Mouse (Mus musculus): ENCODE measurements at regions not wholly inside any gene's neighbourhood (a gene's known extent, or its start where the extent isn't known, plus 50 kb on each side); places are given as distances from the start of the nearest gene placed in this dataset.

- H3K9me3 ChIP-seq (replicated peaks; ENCODE audit: control insufficient read depth, low read length), result no peaks in the 10 kb centered on the region
- no peak overlapping the region for H3K4me2 ChIP-seq (ENCODE audit: low read depth, low read length)
- no peaks in the 10 kb centered on the region for H3K4me1 ChIP-seq (ENCODE audit: control insufficient read depth, insufficient read depth, low read length)
- no peak for ATAC-seq (replicated peaks; ENCODE audit: insufficient number of reproducible peaks, low FRiP score, low TSS enrichment, low read depth)
- no peaks in the 10 kb centered on the region for H3K27me3 ChIP-seq (ENCODE audit: control insufficient read depth, insufficient read depth, low read length)
- WGBS, result 75% methylated on average over 3 of the region's 3 CpGs
- no peak overlapping the region for H3K27ac ChIP-seq (replicated peaks; ENCODE audit: low read depth, low read length)
- DNase-seq (ENCODE audit: low spot score), result no peak
- no peaks in the 10 kb centered on the region for H3K36me3 ChIP-seq (replicated peaks; ENCODE audit: control insufficient read depth, insufficient read depth, low read depth, low read length)
- H3K9ac ChIP-seq (replicated peaks; ENCODE audit: low read length), result no peak overlapping the region
- no peak overlapping the region for H3K4me3 ChIP-seq (ENCODE audit: low read depth, low read length)
Measured at GRCm38 (mm10) chr3:80084168-80084567, 199.8 kb downstream of the Fam198b start.

- DNase-seq (ENCODE audit: low spot score) (no peak), ATAC-seq (replicated peaks; ENCODE audit: insufficient number of reproducible peaks, low FRiP score, low TSS enrichment, low read depth) (no peak)
- Histone ChIP-seq H3K36me3 (replicated peaks; ENCODE audit: control insufficient read depth, insufficient read depth, low read depth, low read length) (no peaks in the 10 kb centered on the region), H3K27me3 (ENCODE audit: control insufficient read depth, insufficient read depth, low read length) (no peaks in the 10 kb centered on the region), H3K9me3 (replicated peaks; ENCODE audit: control insufficient read depth, low read length) (no peaks in the 10 kb centered on the region), H3K4me2 (ENCODE audit: low read depth, low read length) (no peak overlapping the region), H3K27ac (replicated peaks; ENCODE audit: low read depth, low read length) (no peak overlapping the region), H3K4me1 (ENCODE audit: control insufficient read depth, insufficient read depth, low read length) (no peaks in the 10 kb centered on the region), H3K4me3 (ENCODE audit: low read depth, low read length) (no peak overlapping the region), H3K9ac (replicated peaks; ENCODE audit: low read length) (no peak overlapping the region)
- WGBS, result 79% methylated on average over 3 of the region's 3 CpGs
Measured at GRCm38 (mm10) chr3:80099625-80100024, 215.3 kb downstream of the Fam198b start.

- 58% methylated on average over 1 of the region's 1 CpGs for WGBS
- no peaks in the 10 kb centered on the region for H3K4me1 ChIP-seq (ENCODE audit: control insufficient read depth, insufficient read depth, low read length)
- no peaks in the 10 kb centered on the region for H3K27me3 ChIP-seq (ENCODE audit: control insufficient read depth, insufficient read depth, low read length)
- H3K9me3 ChIP-seq (replicated peaks; ENCODE audit: control insufficient read depth, low read length), result no peaks in the 10 kb centered on the region
- no peak overlapping the region for H3K27ac ChIP-seq (replicated peaks; ENCODE audit: low read depth, low read length)
- DNase-seq (ENCODE audit: low spot score) (no peak), ATAC-seq (replicated peaks; ENCODE audit: insufficient number of reproducible peaks, low FRiP score, low TSS enrichment, low read depth) (no peak)
- H3K36me3 ChIP-seq (replicated peaks; ENCODE audit: control insufficient read depth, insufficient read depth, low read depth, low read length), result no peaks in the 10 kb centered on the region
- no peak overlapping the region for H3K4me3 ChIP-seq (ENCODE audit: low read depth, low read length)
- H3K4me2 ChIP-seq (ENCODE audit: low read depth, low read length), result no peak overlapping the region
- H3K9ac ChIP-seq (replicated peaks; ENCODE audit: low read length), result no peak overlapping the region
Measured at GRCm38 (mm10) chr3:80120177-80120736, 235.9 kb downstream of the Fam198b start.

- no peak overlapping the region for H3K27ac ChIP-seq (replicated peaks; ENCODE audit: low read depth, low read length)
- no peak overlapping the region for H3K9ac ChIP-seq (replicated peaks; ENCODE audit: low read length)
- H3K36me3 ChIP-seq (replicated peaks; ENCODE audit: control insufficient read depth, insufficient read depth, low read depth, low read length), result no peaks in the 10 kb centered on the region
- H3K27me3 ChIP-seq (ENCODE audit: control insufficient read depth, insufficient read depth, low read length), result no peaks in the 10 kb centered on the region
- H3K4me3 ChIP-seq (ENCODE audit: low read depth, low read length), result no peak overlapping the region
- ATAC-seq (replicated peaks; ENCODE audit: insufficient number of reproducible peaks, low FRiP score, low TSS enrichment, low read depth) (no peak), DNase-seq (ENCODE audit: low spot score) (no peak)
- H3K4me1 ChIP-seq (ENCODE audit: control insufficient read depth, insufficient read depth, low read length), result no peaks in the 10 kb centered on the region
- H3K4me2 ChIP-seq (ENCODE audit: low read depth, low read length), result no peak overlapping the region
- WGBS, result 81% methylated on average over 6 of the region's 6 CpGs
- no peaks in the 10 kb centered on the region for H3K9me3 ChIP-seq (replicated peaks; ENCODE audit: control insufficient read depth, low read length)
Measured at GRCm38 (mm10) chr3:80123666-80124065, 239.3 kb downstream of the Fam198b start.

- ATAC-seq (replicated peaks; ENCODE audit: insufficient number of reproducible peaks, low FRiP score, low TSS enrichment, low read depth), result no peak
Measured at GRCm38 (mm10) chr3:80124621-80125020, 240.3 kb downstream of the Fam198b start.

GRCm38 (mm10) chr3:80141697-80142096 is 257.4 kb downstream of the Fam198b start:
- no peak for ATAC-seq (replicated peaks; ENCODE audit: insufficient number of reproducible peaks, low FRiP score, low TSS enrichment, low read depth)
- 79% methylated on average over 1 of the region's 1 CpGs for WGBS

More at GRCm38 (mm10) chr3:80124621-80125020, 240.3 kb downstream of the Fam198b start:
- H3K4me3 ChIP-seq (ENCODE audit: low read depth, low read length), result no peak overlapping the region
- no peaks in the 10 kb centered on the region for H3K36me3 ChIP-seq (replicated peaks; ENCODE audit: control insufficient read depth, insufficient read depth, low read depth, low read length)
- H3K9ac ChIP-seq (replicated peaks; ENCODE audit: low read length), result no peak overlapping the region
- DNase-seq (ENCODE audit: low spot score), result no peak
- H3K27me3 ChIP-seq (ENCODE audit: control insufficient read depth, insufficient read depth, low read length), result no peaks in the 10 kb centered on the region
- H3K9me3 ChIP-seq (replicated peaks; ENCODE audit: control insufficient read depth, low read length), result no peaks in the 10 kb centered on the region
- no peak overlapping the region for H3K27ac ChIP-seq (replicated peaks; ENCODE audit: low read depth, low read length)
- no peaks in the 10 kb centered on the region for H3K4me1 ChIP-seq (ENCODE audit: control insufficient read depth, insufficient read depth, low read length)
- no peak overlapping the region for H3K4me2 ChIP-seq (ENCODE audit: low read depth, low read length)
- WGBS, result 87% methylated on average over 8 of the region's 8 CpGs

GRCm38 (mm10) chr3:80160473-80160872 is 276.1 kb downstream of the Fam198b start:
- Histone ChIP-seq H3K27me3 (ENCODE audit: control insufficient read depth, insufficient read depth, low read length) (no peaks in the 10 kb centered on the region), H3K4me2 (ENCODE audit: low read depth, low read length) (no peak overlapping the region), H3K36me3 (replicated peaks; ENCODE audit: control insufficient read depth, insufficient read depth, low read depth, low read length) (no peaks in the 10 kb centered on the region), H3K9ac (replicated peaks; ENCODE audit: low read length) (no peak overlapping the region), H3K27ac (replicated peaks; ENCODE audit: low read depth, low read length) (no peak overlapping the region), H3K4me3 (ENCODE audit: low read depth, low read length) (no peak overlapping the region), H3K4me1 (ENCODE audit: control insufficient read depth, insufficient read depth, low read length) (no peaks in the 10 kb centered on the region), H3K9me3 (replicated peaks; ENCODE audit: control insufficient read depth, low read length) (no peaks in the 10 kb centered on the region)
- DNase-seq (ENCODE audit: low spot score) (no peak), ATAC-seq (replicated peaks; ENCODE audit: insufficient number of reproducible peaks, low FRiP score, low TSS enrichment, low read depth) (no peak)
- 80% methylated on average over 2 of the region's 2 CpGs for WGBS

More at GRCm38 (mm10) chr3:80141697-80142096, 257.4 kb downstream of the Fam198b start:
- H3K27me3 ChIP-seq (ENCODE audit: control insufficient read depth, insufficient read depth, low read length), result no peaks in the 10 kb centered on the region
- H3K27ac ChIP-seq (replicated peaks; ENCODE audit: low read depth, low read length), result no peak overlapping the region
- DNase-seq (ENCODE audit: low spot score), result no peak
- no peak overlapping the region for H3K4me2 ChIP-seq (ENCODE audit: low read depth, low read length)
- no peaks in the 10 kb centered on the region for H3K9me3 ChIP-seq (replicated peaks; ENCODE audit: control insufficient read depth, low read length)
- no peaks in the 10 kb centered on the region for H3K36me3 ChIP-seq (replicated peaks; ENCODE audit: control insufficient read depth, insufficient read depth, low read depth, low read length)
- H3K4me1 ChIP-seq (ENCODE audit: control insufficient read depth, insufficient read depth, low read length), result no peaks in the 10 kb centered on the region
- no peak overlapping the region for H3K4me3 ChIP-seq (ENCODE audit: low read depth, low read length)
- H3K9ac ChIP-seq (replicated peaks; ENCODE audit: low read length), result no peak overlapping the region

- Histone ChIP-seq H3K4me1 (ENCODE audit: control insufficient read depth, insufficient read depth, low read length) (no peaks in the 10 kb centered on the region), H3K9me3 (replicated peaks; ENCODE audit: control insufficient read depth, low read length) (no peaks in the 10 kb centered on the region), H3K27me3 (ENCODE audit: control insufficient read depth, insufficient read depth, low read length) (no peaks in the 10 kb centered on the region), H3K4me3 (ENCODE audit: low read depth, low read length) (no peak overlapping the region), H3K4me2 (ENCODE audit: low read depth, low read length) (no peak overlapping the region), H3K9ac (replicated peaks; ENCODE audit: low read length) (no peak overlapping the region), H3K27ac (replicated peaks; ENCODE audit: low read depth, low read length) (no peak overlapping the region), H3K36me3 (replicated peaks; ENCODE audit: control insufficient read depth, insufficient read depth, low read depth, low read length) (no peaks in the 10 kb centered on the region)
- ATAC-seq (replicated peaks; ENCODE audit: insufficient number of reproducible peaks, low FRiP score, low TSS enrichment, low read depth) (no peak), DNase-seq (ENCODE audit: low spot score) (no peak)
- 65% methylated on average over 2 of the region's 2 CpGs for WGBS
Measured at GRCm38 (mm10) chr3:80181749-80182148, 297.4 kb downstream of the Fam198b start.

Measured in embryonic facial prominence, embryonic 11.5 days (tissue).